Mouse (Mus musculus): ENCODE measurements around the gene Klrg1. TPM values are rescaled to one million over a fixed set of nuclear protein-coding genes. Genes with fewer than 3 reads are reported as not detected.

Klrg1 gene
- polyA plus RNA-seq, 3 experiments from 2014 or later, result 31.8 to 88.8 (median 33.5) TPM

GRCm38 (mm10) chr6:122291735-122292134 lies 9.1 kb upstream of the Klrg1 start:
- peak; percentile 79 for ATAC-seq

GRCm38 (mm10) chr6:122291264-122291663 lies 8.6 kb upstream of the Klrg1 start:
- ATAC-seq, result no peak

- no peak for ATAC-seq
Measured at GRCm38 (mm10) chr6:122290253-122290652, 7.6 kb upstream of the Klrg1 start.

DNA sequence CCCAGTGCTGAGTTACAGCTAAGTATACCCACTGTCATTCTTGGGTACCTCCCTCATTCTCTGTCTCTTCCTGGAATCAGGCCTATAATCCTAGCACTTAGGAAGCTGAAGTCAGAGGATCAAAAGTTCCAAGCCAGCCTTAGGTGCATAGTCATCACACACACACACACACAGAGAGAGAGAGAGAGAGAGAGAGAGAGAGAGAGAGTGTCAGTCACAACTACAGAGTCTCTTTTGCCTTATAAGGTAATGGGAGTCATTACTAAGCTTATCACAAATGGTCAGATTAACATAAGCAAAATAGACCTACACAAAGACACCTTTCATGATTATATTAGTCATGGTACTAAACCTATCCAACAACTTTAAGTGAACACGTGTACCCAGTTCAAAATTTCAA lies 6.6 kb upstream of the Klrg1 start:
- no peak for ATAC-seq

DNA sequence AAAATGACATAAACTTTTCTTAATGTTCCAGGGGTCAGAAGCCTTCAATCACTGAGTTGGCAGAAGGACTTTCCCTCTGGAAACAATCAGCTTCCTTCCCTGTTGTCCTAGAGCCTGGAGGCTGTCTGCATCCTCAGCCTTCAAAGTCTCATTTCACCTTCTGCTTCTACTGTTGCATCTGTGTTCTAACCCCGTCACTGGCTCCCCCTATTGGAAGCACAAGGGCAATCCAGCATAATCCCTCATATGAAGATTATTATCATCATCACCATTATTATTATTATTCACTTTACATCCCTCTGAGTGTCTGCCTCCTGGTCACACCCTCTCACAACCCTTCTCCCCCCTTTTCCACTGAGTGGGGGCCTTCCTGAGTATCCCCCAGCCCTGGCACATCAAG lies 5.6 kb upstream of the Klrg1 start:
- ATAC-seq, result no peak

GRCm38 (mm10) chr6:122284823-122285222 lies 2.1 kb upstream of the Klrg1 start:
- ATAC-seq, result no peak

GRCm38 (mm10) chr6:122284304-122284703 lies 1.6 kb upstream of the Klrg1 start:
- no peak for ATAC-seq

- ATAC-seq, result no peak
Measured at GRCm38 (mm10) chr6:122283429-122283828, 747 bp upstream of the Klrg1 start.

GRCm38 (mm10) chr6:122276565-122276964 lies 6.1 kb downstream of the Klrg1 start:
- ATAC-seq, result no peak

DNA sequence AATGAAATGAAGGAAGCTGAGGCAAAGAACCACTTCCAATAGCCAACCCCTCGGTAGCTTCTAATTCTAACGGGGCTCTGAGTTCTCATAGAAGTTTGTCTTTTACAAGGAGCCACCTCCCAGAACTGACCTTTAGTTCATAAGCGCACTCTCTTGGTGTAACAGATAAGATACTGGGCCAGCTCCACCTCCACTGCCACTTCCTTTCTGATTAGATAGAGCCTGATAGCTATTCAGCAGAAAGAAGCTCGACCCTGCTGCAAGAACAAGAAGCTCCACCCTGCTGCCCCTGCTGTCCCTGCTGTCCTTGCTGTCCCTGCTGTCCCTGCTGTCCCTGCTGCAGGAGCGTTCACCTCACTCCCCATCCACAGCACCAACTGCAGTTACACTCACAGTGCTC lies 8.1 kb downstream of the Klrg1 start:
- ATAC-seq, result no peak

GRCm38 (mm10) chr6:122270152-122270551 lies 12.5 kb downstream of the Klrg1 start:
- ATAC-seq, result peak; percentile 49

- ATAC-seq, result peak; percentile 75
Measured at GRCm38 (mm10) chr6:122269170-122269569, 13.5 kb downstream of the Klrg1 start.

GRCm38 (mm10) chr6:122268561-122268960 lies 14.1 kb downstream of the Klrg1 start:
- ATAC-seq, result no peak

GRCm38 (mm10) chr6:122262543-122262942 lies 20.1 kb downstream of the Klrg1 start:
- ATAC-seq, result peak; percentile 55

DNA sequence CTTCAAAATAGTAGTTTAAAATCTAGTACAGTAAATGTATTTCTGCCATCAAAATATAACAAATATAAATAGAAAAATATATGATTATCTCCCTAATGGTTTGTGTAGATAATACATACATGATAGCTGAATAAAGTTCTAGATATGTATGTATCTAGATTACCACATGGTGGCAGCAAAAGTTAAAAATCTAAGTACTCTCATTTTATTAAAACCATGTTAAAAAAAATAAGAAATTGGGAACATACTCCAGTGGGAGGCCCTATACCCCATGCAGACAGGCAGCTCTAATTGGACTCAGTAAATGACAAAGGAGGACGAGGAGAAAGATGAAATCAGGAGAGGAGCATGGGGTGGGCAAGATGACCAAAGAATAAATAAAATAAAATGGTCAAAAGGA lies 30.5 kb downstream of the Klrg1 start:
- no peak for ATAC-seq

GRCm38 (mm10) chr6:122250033-122250432 lies 32.6 kb downstream of the Klrg1 start:
- no peak for ATAC-seq

Other genes with a start within 250 kb of the Klrg1 start
- 100 to 1,000 TPM; 251 to 357 (median 252) TPM for gene M6pr, start 25.8 kb upstream of the Klrg1 start, polyA plus RNA-seq (2017; shearing (Covaris generic))
- gene Phc1, start 57.7 kb upstream of the Klrg1 start, polyA plus RNA-seq (2017; shearing (Covaris generic)), result 1 to 10 TPM; 6.3 to 7.6 (median 6.7) TPM
- under 1 TPM in 1 of 3 experiments, not detected in 2; 0.09 TPM for gene Rimklb, start 215.9 kb upstream of the Klrg1 start, polyA plus RNA-seq (2017; shearing (Covaris generic))
- gene Mfap5, start 223.0 kb upstream of the Klrg1 start, polyA plus RNA-seq (2017; shearing (Covaris generic)), result not detected